Mouse (Mus musculus) E14TG2a.4 (cell line): ENCODE measurements around the gene Dnajb4.

Experiments
- CTCF ChIP-seq: conservative IDR thresholded peaks from 2 replicates; pipeline ENCODE4 v1.5.1; 2014; ENCODE audit warnings: low read length
- NANOG ChIP-seq: IDR thresholded peaks from 2 replicates; pipeline ENCODE4 v1.6.1; 2014; ENCODE audit warnings: borderline replicate concordance, low read length, mixed read lengths
- POU5F1 ChIP-seq: IDR thresholded peaks from 2 replicates; pipeline ENCODE4 v1.6.1; 2014; ENCODE audit warnings: low read length, borderline replicate concordance

DNA sequence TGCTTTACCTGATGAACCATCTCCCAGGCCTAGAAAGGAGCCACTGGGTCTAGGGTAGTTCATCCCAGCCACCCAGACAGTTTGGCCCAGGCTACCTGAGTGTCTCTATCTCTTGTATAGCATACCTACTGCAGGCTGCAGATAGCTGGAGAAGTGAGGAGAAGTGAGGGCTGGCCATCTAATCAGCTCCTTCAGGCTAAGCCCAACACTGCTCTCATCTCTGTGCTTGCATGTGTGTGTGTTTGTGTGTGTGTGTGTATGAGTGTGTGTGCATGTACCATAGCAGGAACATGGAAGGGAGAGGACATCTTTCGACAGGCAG, 57.7 kb downstream of the Dnajb4 start:
- TF ChIP-seq CTCF: no peak
- TF ChIP-seq POU5F1: no peak
- no peak for TF ChIP-seq NANOG
